Comparison of ENCODE assay signal across 9 mouse cellular contexts in the genomic region with DNA sequence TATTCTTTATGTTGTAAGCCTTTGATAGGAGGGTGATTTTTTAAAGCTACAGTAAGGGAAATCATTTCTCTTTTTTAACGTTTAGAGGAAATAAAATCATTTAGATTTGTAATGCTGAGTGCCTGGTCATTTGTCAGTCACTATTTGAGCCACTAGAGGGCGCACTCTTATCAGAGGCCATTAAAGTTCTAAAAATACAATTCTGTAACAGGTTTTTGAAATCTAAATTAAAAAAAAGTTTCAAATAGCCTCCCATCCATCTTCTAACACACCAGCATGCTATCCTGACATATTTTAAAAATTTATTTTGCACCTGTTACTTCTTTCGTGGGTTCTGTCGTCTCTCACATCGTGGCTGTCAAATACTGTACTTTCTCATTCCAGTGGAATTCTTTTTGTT. TPM values are rescaled to one million over a fixed set of nuclear protein-coding genes. Genes with fewer than 3 reads are reported as not detected.
DNase-seq lines count a peak whose midpoint lies in the region; ATAC-seq and TF ChIP-seq lines count a peak whose summit lies in the region.
"Had no signal": no experiment of that assay in that cellular context is flagged by ENCODE, and none has a peak within 500 bp of the region (broad histone marks: within the 10 kb centered on the region; RNA-seq: fewer than 3 reads in every experiment).

No protein-coding gene starts in this region.

- no peaks in the 10 kb centered on the region for H3K4me1 ChIP-seq in forebrain, postnatal 0 days (ENCODE audit: insufficient read depth)
- no peaks in the 10 kb centered on the region for H3K4me1 ChIP-seq in forebrain, embryonic 13.5 days
- no peaks in the 10 kb centered on the region for H3K4me1 ChIP-seq in liver, embryonic 11.5 days (replicated peaks; ENCODE audit: control insufficient read depth, insufficient read depth, low read length)

- H3K36me3 ChIP-seq in forebrain, postnatal 0 days (ENCODE audit: insufficient read depth) = no peaks in the 10 kb centered on the region
- no peaks in the 10 kb centered on the region for H3K36me3 ChIP-seq in forebrain, embryonic 13.5 days (ENCODE audit: poor library complexity, severe bottlenecking)
- H3K36me3 ChIP-seq in liver, embryonic 11.5 days (ENCODE audit: control insufficient read depth, insufficient read depth, low read length) = no peaks in the 10 kb centered on the region

- H3K27ac ChIP-seq in forebrain, postnatal 0 days (ENCODE audit: low read depth, low read length) = no peak overlapping the region
- no peak overlapping the region for H3K27ac ChIP-seq in forebrain, embryonic 13.5 days
- no peak overlapping the region for H3K27ac ChIP-seq in liver, embryonic 11.5 days (ENCODE audit: low read depth, low read length)
- H3K27ac ChIP-seq: macrophage had no signal

- peak; percentile 52 for TF ChIP-seq CTCF in forebrain, postnatal 0 days (IDR thresholded peaks at IDR 0.05; ENCODE audit: low read depth)
- TF ChIP-seq CTCF in Patski (IDR thresholded peaks at IDR 0.05) = peak; percentile 68

- H3K9ac ChIP-seq in forebrain, postnatal 0 days = no peak overlapping the region
- H3K9ac ChIP-seq in forebrain, embryonic 13.5 days = no peak overlapping the region
- H3K9ac ChIP-seq in liver, embryonic 11.5 days (ENCODE audit: low read depth, low read length) = no peak overlapping the region

- no peak for ATAC-seq in forebrain, postnatal 0 days
- ATAC-seq in forebrain, embryonic 13.5 days = no peak
- ATAC-seq in liver, embryonic 11.5 days (replicated peaks; ENCODE audit: low FRiP score) = no peak
- no peak for ATAC-seq in Patski

- in situ Hi-C loops in Patski (cut with MboI; ENCODE audit: low pct_unique_long_range_greater_than_20kb) = no loop called here

- no peaks in the 10 kb centered on the region for H3K9me3 ChIP-seq in forebrain, postnatal 0 days (ENCODE audit: low read length)
- no peaks in the 10 kb centered on the region for H3K9me3 ChIP-seq in forebrain, embryonic 13.5 days (replicated peaks)
- H3K9me3 ChIP-seq in liver, embryonic 11.5 days (ENCODE audit: control insufficient read depth, low read length) = no peaks in the 10 kb centered on the region

- no peaks in the 10 kb centered on the region for H3K27me3 ChIP-seq in forebrain, postnatal 0 days (ENCODE audit: insufficient read depth, low read length)
- H3K27me3 ChIP-seq in forebrain, embryonic 13.5 days = no peaks in the 10 kb centered on the region
- H3K27me3 ChIP-seq in liver, embryonic 11.5 days (replicated peaks; ENCODE audit: control insufficient read depth, insufficient read depth, low read length) = no peaks in the 10 kb centered on the region
- peaks cover 40% of the 10 kb centered on the region for H3K27me3 ChIP-seq in Patski

- no peak overlapping the region for H3K4me2 ChIP-seq in forebrain, postnatal 0 days (ENCODE audit: low read depth)
- H3K4me2 ChIP-seq in forebrain, embryonic 13.5 days = no peak overlapping the region
- no peak overlapping the region for H3K4me2 ChIP-seq in liver, embryonic 11.5 days

- DNase-seq in forebrain, postnatal 0 days = peak; percentile 49
- DNase-seq in liver = peak; percentile 8
- no peak for DNase-seq in liver, embryonic 11.5 days (ENCODE audit: low spot score)
- DNase-seq in Patski (ENCODE audit: low read depth, low spot score) = no peak
- peak; percentile 39 for DNase-seq in induced T-regulatory cell, adult 2 months (ENCODE audit: low read depth)
- DNase-seq in frontal cortex, postnatal 10 days (ENCODE audit: low spot score in 2 of 2) = no peak
- DNase-seq in thymus, postnatal 36 days = no peak

- 42% methylated on average over 5 of the region's 5 CpGs for WGBS in forebrain, postnatal 0 days
- 50% methylated on average over 5 of the region's 5 CpGs for WGBS in forebrain, embryonic 13.5 days
- 49% methylated on average over 5 of the region's 5 CpGs for WGBS in liver, embryonic 11.5 days

- no peak overlapping the region for H3K4me3 ChIP-seq in forebrain, postnatal 0 days (ENCODE audit: low read depth, low read length)
- no peak overlapping the region for H3K4me3 ChIP-seq in forebrain, embryonic 13.5 days
- no peak overlapping the region for H3K4me3 ChIP-seq in liver, embryonic 11.5 days (ENCODE audit: low read depth, low read length)

- POLR2A ChIA-PET in Patski (lab: Charles Lee) = no interaction called here

- CTCF ChIA-PET in Patski (lab: Charles Lee) = interaction anchor here (1.9 to 2.0 kb wide), 2 partner anchors 17 to 408 kb away, joined by 4 to 8 read pairs; no protein-coding TSS in a partner anchor

RNA-seq across cellular contexts. Expression of gene Gm595, which starts 22.0 kb away (rescaled TPM):
- total RNA-seq in forebrain, postnatal 0 days (2014; rRNA removed) = not detected in 2 replicates
- 0.10 TPM in 1 of 2 replicates, not detected in the other for polyA plus RNA-seq in forebrain, postnatal 0 days (2015; fragmentation: Nextera tagmentation; extraction: Ambion mirVana)
- not detected in 2 replicates for polyA plus RNA-seq in forebrain, embryonic 13.5 days (2015; fragmentation: Nextera tagmentation; extraction: Ambion mirVana)
- polyA plus RNA-seq in liver, embryonic 11.5 days (2014; fragmentation: Nextera tagmentation; extraction: Ambion mirVana) = 0.49 and 0.51 TPM in 2 replicates
- polyA plus RNA-seq in Patski (2021) = not detected
- polyA plus RNA-seq: macrophage had no signal

Comparison
In these comparisons a context has a peak if more than half of its experiments do, and no peak if none do; other contexts are left out.
1. DNase-seq: peak in forebrain, postnatal 0 days (single experiment), liver (single experiment) and induced T-regulatory cell, adult 2 months (single experiment); none in liver, embryonic 11.5 days (single experiment), Patski (single experiment), frontal cortex, postnatal 10 days (0 of 2) and thymus, postnatal 36 days (0 of 2).